Comparison of ENCODE assay signal across 17 mouse cellular contexts in genomic region chr3:145038813-145039212, GRCm38 (mm10). TPM values are rescaled to one million over a fixed set of nuclear protein-coding genes. Genes with fewer than 3 reads are reported as not detected.
"Had no signal": no experiment of that assay in that cellular context is flagged by ENCODE, and none has a peak within 500 bp of the region (broad histone marks: within the 10 kb centered on the region; RNA-seq: fewer than 3 reads in every experiment).

No protein-coding gene starts in this region.

- H3K36me3 ChIP-seq: neural tube, embryonic 13.5 days; neural tube, embryonic 15.5 days; stomach, embryonic 15.5 days had no signal

- H3K9ac ChIP-seq: neural tube, embryonic 13.5 days; neural tube, embryonic 15.5 days; stomach, embryonic 15.5 days had no signal

- H3K4me1 ChIP-seq: neural tube, embryonic 13.5 days; neural tube, embryonic 15.5 days; stomach, embryonic 15.5 days had no signal

- H3K9me3 ChIP-seq: neural tube, embryonic 13.5 days; neural tube, embryonic 15.5 days; stomach, embryonic 15.5 days had no signal

- H3K27ac ChIP-seq: neural tube, embryonic 13.5 days; neural tube, embryonic 15.5 days; stomach, embryonic 15.5 days; stomach, postnatal 0 days had no signal

- DNase-seq: retina, postnatal 1 day; right cerebral cortex, adult 18-20 months; right cerebral cortex, postnatal 14 days; right cerebral cortex, postnatal 25 days; right cerebral cortex, postnatal 4 days; spleen, adult 18-20 months; thymus, adult 18-20 months; thymus, adult 2 months; thymus, postnatal 14 days; thymus, postnatal 25 days; thymus, postnatal 36 days; thymus, postnatal 4 days had no signal

- H3K4me3 ChIP-seq: neural tube, embryonic 13.5 days; neural tube, embryonic 15.5 days; stomach, embryonic 15.5 days had no signal

- H3K27me3 ChIP-seq: neural tube, embryonic 13.5 days; neural tube, embryonic 15.5 days; stomach, embryonic 15.5 days had no signal

RNA-seq across cellular contexts. Expression of gene Clca1, which starts 6.2 kb away (rescaled TPM):
- total RNA-seq: neutrophil, adult 5-6 weeks had no signal
- polyA plus RNA-seq: neural tube, embryonic 13.5 days; neural tube, embryonic 15.5 days had no signal
